Mouse (Mus musculus) liver, adult (tissue): ENCODE data around the gene Olfr1412.

Experiments used
- GATA4 ChIP-seq: IDR thresholded peaks from 2 replicates; pipeline ENCODE4 v1.6.1; 2014; ENCODE audit warnings: mild to moderate bottlenecking, low read length; ENCODE audit not compliant: insufficient replicate concordance

Gene Olfr1412

DNA sequence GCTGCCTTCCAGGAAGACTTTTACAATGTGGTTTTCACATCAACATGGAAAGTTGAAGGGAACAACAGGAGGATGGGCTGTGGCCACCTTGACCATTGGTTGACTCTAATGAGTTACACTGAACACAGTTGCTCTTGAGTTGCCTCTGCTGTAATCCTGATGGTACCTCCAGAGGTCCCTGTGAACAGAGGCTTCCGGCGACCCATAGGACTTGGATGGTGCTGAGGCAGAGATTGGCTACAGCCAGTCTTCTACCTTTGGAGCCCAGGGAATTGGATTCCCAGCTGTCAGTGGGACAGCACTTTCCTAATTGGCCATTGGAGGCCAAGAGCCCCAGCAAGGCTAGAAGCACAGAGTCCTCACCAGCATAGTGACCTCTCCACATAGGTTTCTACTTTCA lies at the start of gene Olfr1412:
Gene Olfr1412 (plus strand): TSS at position 301 of the 400 bp plus-strand sequence.
- no peak for TF ChIP-seq GATA4

DNA sequence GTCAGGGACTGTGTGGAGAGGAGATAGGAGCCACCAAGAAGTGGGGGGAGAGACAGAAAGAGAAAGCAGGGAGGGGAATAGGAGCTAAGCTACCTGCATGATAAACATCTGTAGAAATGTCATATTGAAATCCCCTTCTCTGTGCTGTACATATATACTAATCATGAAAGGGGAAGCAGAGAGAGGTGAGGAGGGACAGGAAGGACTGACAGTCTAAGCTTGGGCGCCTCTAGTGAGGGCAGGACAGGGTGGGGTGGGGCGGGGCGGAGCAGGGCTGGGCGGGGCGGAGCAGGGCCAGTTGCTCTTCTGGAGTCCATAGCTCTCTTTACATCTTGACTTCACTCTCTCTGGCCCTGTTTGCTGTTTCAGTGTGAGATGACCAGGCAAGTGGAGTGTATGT lies 48.6 kb upstream of the Olfr1412 start:
- TF ChIP-seq GATA4, result no peak

DNA sequence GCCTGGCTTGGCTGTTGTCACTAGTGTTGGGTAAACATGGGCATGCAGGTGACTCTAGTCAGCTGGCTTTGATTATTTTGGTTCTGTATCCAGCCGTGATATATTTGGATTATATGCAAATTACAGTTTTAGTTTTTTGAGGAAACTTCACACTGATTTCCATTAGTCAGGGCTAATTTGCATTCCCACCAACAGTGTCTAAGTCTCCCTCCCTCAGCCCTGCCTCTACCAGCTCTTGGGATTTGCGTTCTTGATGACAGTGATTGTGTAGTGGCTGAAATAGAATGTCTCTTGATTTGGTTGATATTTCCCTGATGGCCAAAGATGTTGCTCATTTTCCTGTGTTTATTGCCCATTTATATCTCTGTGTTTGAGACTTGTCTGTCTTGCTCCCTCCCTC lies 46.5 kb upstream of the Olfr1412 start:
- no peak for TF ChIP-seq GATA4

DNA sequence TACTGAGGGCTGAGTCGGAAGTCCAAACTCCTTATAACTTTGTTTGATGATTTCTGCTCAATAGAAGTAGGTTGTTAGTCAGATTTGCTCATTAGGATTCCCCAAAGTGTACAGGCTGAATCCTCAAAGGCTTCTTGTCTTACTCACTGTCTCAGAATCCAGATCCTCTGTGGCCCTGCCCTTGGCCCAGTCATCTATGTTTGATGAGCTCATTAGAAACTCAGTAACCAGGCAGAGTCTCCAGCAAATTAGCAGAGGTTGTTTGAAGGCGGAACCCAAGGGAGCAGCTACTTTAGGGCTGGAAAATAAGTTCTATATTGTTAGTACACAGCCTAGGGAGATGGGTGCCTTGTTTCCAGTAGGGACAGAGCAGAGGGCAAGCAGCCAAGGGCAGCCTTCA lies 39.6 kb upstream of the Olfr1412 start:
- no peak for TF ChIP-seq GATA4

DNA sequence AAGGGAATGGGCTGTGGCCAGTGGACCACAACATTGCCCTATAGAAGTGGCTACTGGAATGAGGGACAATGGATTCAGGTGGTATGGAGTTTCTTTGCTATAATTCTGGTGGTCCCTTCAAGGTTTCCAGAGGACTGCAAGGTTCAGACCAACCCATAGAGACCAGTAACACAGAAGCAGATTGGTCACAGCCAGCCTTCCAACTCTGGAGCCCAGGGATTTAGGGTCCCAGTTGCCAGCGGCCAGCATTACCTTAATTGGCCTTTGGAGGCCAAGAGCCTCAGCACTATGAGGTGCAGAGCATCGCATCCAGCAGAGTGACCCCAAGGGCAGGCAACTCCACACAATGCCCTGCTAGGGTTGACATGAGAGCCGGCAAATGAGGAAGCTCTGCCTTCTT lies 14.6 kb upstream of the Olfr1412 start, which contains the start of gene Olfr1413:
Gene Olfr1413 (plus strand): TSS at position 301 of the 400 bp plus-strand sequence.
- no peak for TF ChIP-seq GATA4

DNA sequence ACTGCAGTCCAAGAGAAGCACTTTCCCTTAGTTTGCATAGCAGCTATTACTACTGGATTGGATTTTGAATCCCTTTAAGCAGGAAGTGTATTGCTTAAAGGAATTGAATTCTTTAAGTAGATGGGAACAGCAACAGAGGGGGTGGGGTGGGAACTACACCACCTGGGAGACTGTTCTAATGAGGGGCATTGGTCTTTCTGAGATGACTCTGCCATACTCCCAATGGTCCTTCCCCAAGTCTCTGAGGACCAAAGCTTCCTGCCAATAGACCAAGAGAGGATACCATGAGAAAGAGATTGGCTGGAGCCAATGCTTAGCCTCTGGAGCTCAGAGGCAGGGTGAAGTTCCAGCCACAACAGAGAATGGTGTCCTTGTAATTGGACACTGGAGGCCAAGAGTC lies 8.5 kb downstream of the Olfr1412 start, which contains the start of gene Olfr1411:
Gene Olfr1411 (plus strand): TSS at position 301 of the 400 bp plus-strand sequence.
- TF ChIP-seq GATA4, result no peak

DNA sequence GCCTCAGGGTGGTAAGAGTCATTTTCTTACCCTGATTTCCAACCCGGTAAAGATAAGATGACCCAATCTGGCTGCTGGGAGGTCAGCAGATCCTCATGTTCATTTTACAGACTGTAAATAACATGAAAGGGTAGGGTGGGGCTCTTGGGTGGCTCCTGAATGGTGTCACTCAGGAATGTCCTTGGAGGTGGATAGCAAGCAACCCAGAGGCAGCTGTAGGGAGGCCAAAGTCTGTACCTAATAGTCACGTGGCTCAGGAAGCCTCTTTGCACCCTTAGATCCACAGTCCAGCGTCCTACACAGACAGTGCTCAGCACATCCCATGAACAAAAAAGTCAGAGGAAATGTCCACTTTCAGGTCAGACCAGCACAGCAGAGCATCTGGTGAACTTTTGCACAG lies 10.4 kb downstream of the Olfr1412 start:
- no peak for TF ChIP-seq GATA4

DNA sequence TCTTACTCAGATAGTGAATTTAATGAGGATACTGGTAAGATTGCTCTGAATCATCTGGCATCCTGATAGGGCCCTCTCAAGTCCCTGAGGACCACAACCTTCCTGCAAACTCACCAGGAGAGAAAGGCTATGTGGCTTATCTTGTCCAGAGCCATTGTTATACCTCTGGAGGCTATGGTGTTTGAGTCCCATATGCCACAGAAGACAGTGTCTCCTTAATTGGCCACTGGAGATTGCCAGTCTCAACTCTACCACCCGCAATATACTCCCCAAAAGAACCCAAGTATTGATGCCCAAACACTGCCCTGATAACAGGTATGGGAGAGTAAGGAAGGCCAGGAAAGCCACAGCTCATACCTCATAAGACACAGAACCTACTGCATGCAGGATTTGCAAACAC lies 19.9 kb downstream of the Olfr1412 start, which contains the start of gene Olfr1410:
Gene Olfr1410 (plus strand): TSS at position 301 of the 400 bp plus-strand sequence.
- no peak for TF ChIP-seq GATA4

DNA sequence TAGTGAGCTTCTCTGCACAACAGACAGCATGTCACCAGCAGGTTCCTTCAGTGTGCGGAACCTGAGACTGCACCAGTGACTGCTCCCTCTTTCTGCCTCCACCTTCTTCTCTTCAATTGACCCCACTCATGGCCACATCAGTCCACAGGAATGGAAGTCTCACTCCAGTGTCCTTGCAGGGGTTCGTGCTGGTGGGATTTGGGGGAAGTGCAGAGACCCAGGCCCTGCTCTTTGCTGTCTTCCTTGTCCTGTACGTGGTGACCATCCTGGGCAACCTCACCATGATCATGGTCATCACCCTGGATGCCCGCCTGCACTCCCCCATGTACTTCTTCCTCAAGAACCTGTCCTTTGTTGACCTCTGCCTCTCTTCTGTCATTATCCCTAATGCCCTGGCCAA lies 22.1 kb downstream of the Olfr1412 start:
- no peak for TF ChIP-seq GATA4

DNA sequence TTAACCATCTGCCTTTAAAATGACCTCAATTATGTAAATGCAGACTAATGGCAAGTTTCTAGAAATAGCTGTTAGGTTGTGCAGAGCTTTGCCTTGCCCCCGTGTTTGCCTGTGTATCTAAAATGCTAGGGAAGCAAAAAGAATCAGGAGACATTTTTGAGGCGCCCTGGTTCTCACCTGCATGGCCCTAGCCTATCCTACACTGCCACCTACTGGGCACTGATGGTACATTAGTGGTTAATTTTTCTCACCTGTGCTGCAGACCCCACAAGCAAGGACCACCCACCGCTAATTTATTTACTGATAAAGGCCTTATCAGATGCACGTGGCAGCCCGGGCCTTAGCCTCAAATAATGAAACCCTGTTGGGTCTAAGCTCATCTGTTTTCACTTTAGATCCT lies 25.4 kb downstream of the Olfr1412 start:
- TF ChIP-seq GATA4, result no peak

DNA sequence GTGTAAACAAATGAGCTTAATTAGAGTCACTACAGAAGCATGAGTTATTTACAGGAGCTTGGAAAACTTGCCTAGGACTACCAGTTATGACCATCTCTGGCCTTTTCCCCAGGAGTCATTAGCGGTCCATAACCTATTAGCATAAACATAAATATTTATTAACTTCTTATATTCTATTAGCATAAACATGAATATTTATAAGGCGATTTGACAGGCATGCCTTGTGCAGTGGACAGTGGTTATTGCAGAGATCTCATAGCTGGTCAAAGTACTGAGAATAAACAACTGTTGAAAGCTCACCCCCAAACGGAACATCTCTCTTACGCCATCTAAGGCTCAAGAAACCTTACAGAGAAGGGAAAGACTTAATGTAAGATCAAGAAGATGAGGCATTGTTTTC lies 27.6 kb downstream of the Olfr1412 start:
- no peak for TF ChIP-seq GATA4

DNA sequence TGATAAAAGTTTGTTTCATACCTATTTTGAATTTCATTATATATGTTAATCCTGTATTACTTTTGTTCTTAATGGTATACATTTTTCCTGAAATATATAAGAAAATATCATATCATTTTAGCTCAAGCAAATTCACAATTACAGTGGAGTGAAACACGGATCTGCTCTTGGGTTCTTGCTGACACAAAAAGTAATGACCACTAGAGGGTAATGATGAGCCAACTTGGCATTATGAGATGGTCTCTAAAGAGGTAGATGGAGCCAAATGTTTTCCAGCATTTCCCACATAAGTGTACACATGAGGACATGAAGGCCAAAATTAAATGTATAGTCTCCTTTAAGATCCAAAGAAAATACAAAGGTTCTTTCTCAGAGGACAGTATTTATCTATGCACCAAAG lies 28.9 kb downstream of the Olfr1412 start:
- TF ChIP-seq GATA4, result no peak

DNA sequence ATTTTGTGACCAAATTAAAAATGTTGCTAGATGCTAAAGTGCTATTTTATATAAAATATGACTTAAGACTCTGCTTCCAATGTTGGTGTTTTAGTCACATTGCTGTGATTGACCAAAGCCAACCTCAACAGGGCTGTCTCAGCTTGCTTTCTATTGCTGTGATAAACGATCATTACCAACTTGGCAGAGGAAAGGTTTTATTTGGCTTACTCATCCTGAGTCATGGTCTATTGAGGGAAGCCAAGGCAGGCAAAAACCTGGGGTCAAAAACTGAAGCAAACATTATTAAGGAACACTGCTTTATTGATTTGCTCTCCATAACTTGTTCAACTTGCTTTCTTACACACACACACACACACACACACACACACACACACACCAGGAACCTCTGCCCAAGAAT lies 30.5 kb downstream of the Olfr1412 start:
- no peak for TF ChIP-seq GATA4

DNA sequence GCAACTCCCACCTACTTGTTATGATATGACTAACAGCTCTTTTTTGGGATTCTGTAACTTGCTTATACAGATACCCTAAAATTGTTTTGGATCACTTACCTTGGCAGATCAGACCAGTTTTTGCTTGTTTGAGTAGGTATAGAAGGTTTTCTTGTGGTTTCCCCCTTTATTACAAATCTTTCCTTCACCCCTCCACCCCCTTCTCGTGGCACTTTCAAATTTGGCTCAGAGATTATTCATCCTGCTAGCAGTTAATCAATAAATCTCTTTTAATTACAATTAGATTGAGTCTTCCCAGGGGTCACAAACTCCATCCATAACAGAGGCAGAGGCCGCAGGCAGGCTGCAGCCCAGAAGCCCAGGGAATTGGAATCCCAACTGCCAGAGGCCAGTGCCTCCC lies 31.9 kb downstream of the Olfr1412 start, which contains the start of gene Olfr12:
Gene Olfr12 (plus strand): TSS at position 301 of the 400 bp plus-strand sequence.
- TF ChIP-seq GATA4, result no peak

DNA sequence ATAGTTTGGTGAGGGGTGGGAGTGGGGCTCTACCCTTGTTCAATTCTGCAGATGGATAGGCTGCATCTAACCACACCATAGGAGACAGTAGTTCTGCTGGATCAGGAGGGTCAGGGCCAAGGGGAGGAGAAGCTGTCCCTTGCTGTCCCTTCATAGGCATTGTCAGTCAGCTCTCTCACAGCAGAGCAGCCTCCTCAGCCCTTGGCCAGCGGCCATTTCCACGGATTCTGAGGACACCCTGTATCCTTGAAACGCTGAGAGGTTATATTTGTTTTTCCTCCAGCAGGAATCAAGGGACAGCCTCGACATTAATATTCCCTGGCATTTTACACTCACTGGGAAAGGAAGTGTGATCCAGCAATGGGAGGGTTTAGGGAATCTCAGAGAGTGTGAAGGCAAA lies 32.8 kb downstream of the Olfr1412 start:
- TF ChIP-seq GATA4, result no peak

DNA sequence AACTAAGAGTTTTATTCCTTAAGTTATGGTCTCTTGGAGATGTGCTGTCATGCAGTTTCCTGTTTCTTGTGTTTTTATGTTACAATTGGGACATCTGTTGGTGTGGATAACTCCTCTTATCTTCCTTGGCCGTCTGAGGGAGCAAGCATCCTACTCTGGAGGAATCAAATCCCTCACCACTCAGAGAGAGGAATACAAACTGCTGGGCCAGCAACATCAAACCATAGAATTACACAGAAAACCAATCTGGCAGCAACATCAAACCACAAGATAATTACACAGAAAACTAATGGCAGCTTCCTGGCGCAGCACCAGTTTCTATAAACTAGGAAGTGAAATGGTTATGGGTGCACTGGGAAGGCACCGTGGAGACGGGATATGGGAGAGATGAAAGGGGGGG lies 42.6 kb downstream of the Olfr1412 start:
- no peak for TF ChIP-seq GATA4

DNA sequence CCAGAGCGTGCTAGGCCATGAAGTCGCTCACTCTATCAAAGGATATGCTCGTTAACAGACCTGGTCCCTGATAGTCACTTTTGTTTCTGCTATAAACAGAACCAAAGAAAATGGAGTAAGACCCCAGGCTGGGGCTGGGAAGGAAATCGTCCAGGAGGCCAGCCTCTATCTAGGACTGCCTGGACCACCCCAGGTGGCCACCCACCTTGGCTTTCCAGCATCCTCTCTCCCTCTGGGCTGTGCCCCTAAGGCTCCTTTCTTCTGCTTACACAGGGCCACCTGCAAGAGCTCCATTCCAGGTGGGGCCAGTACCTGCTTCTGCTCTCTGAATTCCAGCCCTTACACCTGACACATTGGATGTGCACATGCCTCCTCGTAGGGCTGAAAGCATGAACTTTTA lies 46.6 kb downstream of the Olfr1412 start:
- TF ChIP-seq GATA4, result no peak
